Mouse (Mus musculus) midbrain, embryonic 15.5 days (tissue): ENCODE results near the gene Trim7. TPM values are rescaled to one million over a fixed set of nuclear protein-coding genes. Genes with fewer than 3 reads are reported as not detected.

Experiments used
- ATAC-seq: fragments of 200-750 bp; cut with Nextera tagmentation; replicated peaks from 2 replicates; pipeline ENCODE4 v1.8.0; 2017; ENCODE audit warnings: moderate TSS enrichment
- H3K27ac ChIP-seq: fragments of 300-500 bp; sonication (generic); 2 replicates; pipeline ENCODE4 v1.5.1; 2015; ENCODE audit warnings: mild to moderate bottlenecking, inconsistent platforms
- H3K27me3 ChIP-seq: fragments of 300-500 bp; sonication (generic); replicated peaks from 2 replicates; pipeline ENCODE4 v1.6.1; 2015; ENCODE audit warnings: inconsistent platforms
- H3K36me3 ChIP-seq: fragments of 300-500 bp; sonication (generic); replicated peaks from 2 replicates; pipeline ENCODE4 v1.6.1; 2015; ENCODE audit warnings: inconsistent platforms
- H3K4me1 ChIP-seq: fragments of 300-500 bp; sonication (generic); 2 replicates; pipeline ENCODE4 v1.6.1; 2015; ENCODE audit warnings: inconsistent platforms
- H3K4me2 ChIP-seq: fragments of 300-500 bp; sonication (generic); 2 replicates; pipeline ENCODE4 v1.6.1; 2015; ENCODE audit warnings: inconsistent platforms, mild to moderate bottlenecking, moderate library complexity
- H3K4me3 ChIP-seq: fragments of 300-500 bp; sonication (generic); 2 replicates; pipeline ENCODE4 v1.5.1; 2015; ENCODE audit warnings: mild to moderate bottlenecking, inconsistent platforms
- H3K9ac ChIP-seq: fragments of 300-500 bp; sonication (generic); 2 replicates; pipeline ENCODE4 v1.6.1; 2015; ENCODE audit warnings: mild to moderate bottlenecking, inconsistent platforms
- H3K9me3 ChIP-seq: fragments of 300-500 bp; sonication (generic); 2 replicates; pipeline ENCODE4 v1.6.1; 2016; ENCODE audit warnings: inconsistent platforms
- WGBS: fragments of 180-500 bp; shearing (Covaris S2); methylation state at CpG from one replicate; pipeline ENCODE4 v1.1.7; 2015; ENCODE audit warnings: mixed read lengths; 5-methylcytosine and 5-hydroxymethylcytosine counted together
- polyA plus RNA-seq: library from polyadenylated mRNA; unstranded; fragments of >200 nt; fragmentation: Nextera tagmentation; extraction: Ambion mirVana; gene quantifications from 2 replicates; pipeline ENCODE4 v1.2.1, GENCODE M21; 2015

Trim7 gene
- polyA plus RNA-seq, 1 experiment from 2014 or later, result 2.3 TPM

DNA sequence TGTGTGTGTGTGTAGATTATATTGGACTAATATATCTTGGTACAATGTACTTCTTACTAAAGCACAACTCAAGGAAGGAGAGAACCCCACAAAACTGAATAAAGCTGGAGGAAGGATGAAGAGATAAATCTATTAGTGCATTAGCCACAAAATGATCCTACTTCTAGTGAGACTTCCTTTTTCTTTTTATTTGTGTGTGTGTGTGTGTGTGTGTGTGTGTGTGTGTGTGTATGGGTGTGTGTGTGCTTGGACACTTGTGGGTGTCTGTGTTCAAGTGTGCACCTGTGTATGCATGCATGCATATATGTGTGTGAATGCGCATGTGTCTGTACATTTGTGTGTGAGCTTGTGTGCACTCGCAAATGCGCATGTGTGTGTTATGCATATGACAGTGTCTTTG lies 32.8 kb upstream of the Trim7 start:
- Histone ChIP-seq H3K4me2 (no peak overlapping the region), H3K36me3 (no peaks in the 10 kb centered on the region), H3K27me3 (no peaks in the 10 kb centered on the region; the same call in 1 of the 2 replicates), H3K9me3 (no peaks in the 10 kb centered on the region), H3K4me3 (no peak overlapping the region), H3K9ac (no peak overlapping the region), H3K27ac (no peak overlapping the region), H3K4me1 (peaks cover 8% of the 10 kb centered on the region)
- 96% methylated on average over 3 of the region's 3 CpGs for WGBS
- ATAC-seq, result no peak

DNA sequence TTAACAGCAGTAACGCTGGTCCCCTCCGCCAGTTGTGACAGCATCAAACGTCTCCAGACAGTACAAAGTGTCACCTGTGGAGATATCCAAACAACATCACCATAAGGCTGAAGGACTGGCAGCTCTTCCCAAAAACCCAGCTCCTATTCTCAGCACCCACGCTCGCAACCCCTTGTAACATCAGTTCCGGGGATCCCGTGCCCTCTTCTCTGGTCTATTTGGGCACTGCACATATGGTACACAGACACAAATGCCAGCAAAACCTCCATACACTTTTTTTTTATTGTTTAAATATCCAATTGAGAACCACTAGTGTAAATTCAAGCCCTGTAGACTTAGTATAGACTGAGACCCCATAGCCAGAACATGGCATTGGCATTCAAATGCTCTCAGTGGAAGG lies 30.7 kb upstream of the Trim7 start:
- Histone ChIP-seq H3K27ac (no peak overlapping the region), H3K4me1 (peaks cover 18% of the 10 kb centered on the region), H3K4me2 (no peak overlapping the region), H3K36me3 (no peaks in the 10 kb centered on the region), H3K27me3 (no peaks in the 10 kb centered on the region; the same call in 1 of the 2 replicates), H3K9me3 (no peaks in the 10 kb centered on the region), H3K9ac (no peak overlapping the region), H3K4me3 (no peak overlapping the region)
- no peak for ATAC-seq
- WGBS, result 87% methylated on average over 7 of the region's 7 CpGs

DNA sequence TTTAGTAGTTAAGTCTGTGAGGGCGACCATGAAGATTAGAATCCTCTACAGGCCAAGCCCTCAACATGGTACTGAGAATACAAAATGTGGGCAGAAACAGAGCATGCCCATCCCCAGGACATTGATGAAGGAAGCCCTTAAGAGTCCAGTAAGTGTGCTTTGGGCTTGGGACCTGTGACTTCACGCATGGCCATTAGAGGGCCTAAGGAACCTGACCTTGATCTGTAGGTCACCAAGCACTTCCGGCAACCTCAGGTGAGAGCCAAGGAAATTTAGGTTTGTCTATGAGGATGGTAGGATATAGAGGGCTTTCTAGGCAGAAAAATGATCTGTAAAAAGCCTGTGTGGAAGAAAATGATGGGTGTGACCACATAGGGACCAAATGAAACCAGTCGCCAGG lies 29.6 kb upstream of the Trim7 start:
- no peak for ATAC-seq
- no peaks in the 10 kb centered on the region for H3K36me3 ChIP-seq
- WGBS, result 88% methylated on average over 4 of the region's 4 CpGs
- no peak overlapping the region for H3K27ac ChIP-seq
- no peaks in the 10 kb centered on the region; the same call in 1 of the 2 replicates for H3K27me3 ChIP-seq
- no peak overlapping the region for H3K9ac ChIP-seq
- H3K4me3 ChIP-seq, result no peak overlapping the region
- H3K4me1 ChIP-seq, result peaks cover 20% of the 10 kb centered on the region
- H3K9me3 ChIP-seq, result no peaks in the 10 kb centered on the region
- no peak overlapping the region for H3K4me2 ChIP-seq

DNA sequence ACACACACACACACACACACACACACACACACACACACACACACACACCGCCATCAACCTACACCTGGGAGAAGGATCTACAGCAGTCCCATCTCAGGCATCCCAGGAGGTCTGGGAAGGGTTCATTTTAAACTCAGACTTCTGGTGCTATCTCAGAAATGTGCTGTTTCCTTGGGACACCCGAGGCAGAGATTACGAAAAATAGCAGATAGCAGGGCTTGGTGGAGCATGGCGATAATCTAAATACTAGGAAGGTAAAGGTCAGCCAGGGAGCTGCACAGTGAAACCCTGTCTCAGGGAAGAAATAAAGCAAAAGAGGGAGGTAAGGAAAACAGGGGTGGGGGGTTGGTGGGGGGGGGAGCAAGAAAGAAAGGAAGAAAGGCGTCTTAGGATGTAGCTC lies 28.7 kb upstream of the Trim7 start:
- no peak overlapping the region for H3K27ac ChIP-seq
- H3K36me3 ChIP-seq, result peaks cover 3% of the 10 kb centered on the region; the same call in 1 of the 2 replicates
- H3K4me1 ChIP-seq, result peaks cover 30% of the 10 kb centered on the region
- H3K27me3 ChIP-seq, result no peaks in the 10 kb centered on the region
- no peak overlapping the region for H3K9ac ChIP-seq
- WGBS, result 88% methylated on average over 4 of the region's 5 CpGs
- H3K4me3 ChIP-seq, result no peak overlapping the region
- ATAC-seq, result no peak
- no peaks in the 10 kb centered on the region for H3K9me3 ChIP-seq
- no peak overlapping the region for H3K4me2 ChIP-seq

DNA sequence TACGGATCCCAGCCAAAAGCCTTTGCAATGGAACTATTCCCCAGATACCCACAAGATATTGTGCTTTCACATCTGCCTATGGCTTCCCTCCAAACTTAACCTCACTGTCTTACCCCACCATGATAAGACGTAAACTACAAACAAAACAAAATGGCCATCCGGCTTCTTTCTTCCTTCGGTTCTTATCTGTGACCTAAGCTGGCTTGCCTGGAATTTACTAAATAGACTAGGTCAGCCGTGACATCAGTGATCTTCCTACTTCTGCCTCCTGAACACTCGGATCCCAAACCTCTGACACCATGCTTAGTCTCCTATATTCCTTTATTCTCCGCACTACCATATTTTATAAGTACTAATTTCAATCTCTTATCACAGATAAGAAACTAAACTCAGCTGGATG lies 27.6 kb upstream of the Trim7 start:
- Histone ChIP-seq H3K27ac (no peak overlapping the region), H3K9ac (peak overlapping the region; percentile 72; the same call in 1 of the 2 replicates), H3K4me1 (peaks cover 37% of the 10 kb centered on the region), H3K4me3 (no peak overlapping the region), H3K36me3 (peaks cover 10% of the 10 kb centered on the region), H3K4me2 (peak overlapping the region; percentile 77), H3K27me3 (no peaks in the 10 kb centered on the region), H3K9me3 (no peaks in the 10 kb centered on the region)
- no peak for ATAC-seq
- WGBS, result 69% methylated on average over 7 of the region's 7 CpGs

DNA sequence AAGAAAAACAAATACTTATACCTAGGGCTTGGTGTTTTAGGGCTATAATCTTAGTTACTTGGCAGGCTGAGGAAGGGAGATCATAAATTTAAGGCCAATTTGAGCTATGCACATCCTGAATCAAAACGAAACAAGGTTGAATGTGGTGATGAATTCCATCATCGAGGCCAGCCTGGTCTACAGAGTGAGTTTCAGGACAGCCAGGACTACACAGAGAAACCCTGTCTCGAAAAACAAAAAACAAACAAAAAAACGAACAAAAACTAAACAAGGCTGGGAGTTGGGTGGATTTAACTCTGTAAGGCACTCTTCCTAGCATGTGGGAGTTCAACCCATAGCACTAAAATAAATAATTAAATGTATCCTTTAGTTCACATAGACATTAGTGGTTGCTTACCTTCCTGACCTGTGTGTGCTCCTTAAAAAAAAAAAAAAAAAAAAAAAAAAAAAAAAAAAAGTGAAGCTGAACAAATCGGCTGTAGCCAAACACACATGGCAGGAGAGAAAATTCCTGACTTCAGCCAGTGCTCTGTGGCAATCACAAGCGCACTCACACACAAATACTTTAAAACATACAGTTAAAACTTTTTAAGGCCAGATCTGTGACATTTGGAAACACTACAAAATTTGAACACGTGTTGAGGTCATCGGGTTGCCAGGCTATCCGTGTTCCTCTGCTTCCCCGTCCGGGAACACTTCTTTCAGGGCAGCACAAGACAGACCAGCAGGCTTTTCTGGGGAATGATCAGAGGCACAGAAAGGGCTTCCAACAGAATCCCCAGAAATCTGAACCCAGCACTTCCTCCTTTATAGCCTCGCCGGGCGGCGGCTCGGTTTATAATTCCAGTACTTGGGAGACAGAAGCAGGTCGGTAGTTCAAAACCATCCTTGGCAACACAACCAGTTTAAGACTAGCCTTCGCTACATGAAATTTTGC lies 26.7 kb upstream of the Trim7 start:
- ATAC-seq, result peak; percentile 43
- no peaks in the 10 kb centered on the region for H3K9me3 ChIP-seq

DNA sequence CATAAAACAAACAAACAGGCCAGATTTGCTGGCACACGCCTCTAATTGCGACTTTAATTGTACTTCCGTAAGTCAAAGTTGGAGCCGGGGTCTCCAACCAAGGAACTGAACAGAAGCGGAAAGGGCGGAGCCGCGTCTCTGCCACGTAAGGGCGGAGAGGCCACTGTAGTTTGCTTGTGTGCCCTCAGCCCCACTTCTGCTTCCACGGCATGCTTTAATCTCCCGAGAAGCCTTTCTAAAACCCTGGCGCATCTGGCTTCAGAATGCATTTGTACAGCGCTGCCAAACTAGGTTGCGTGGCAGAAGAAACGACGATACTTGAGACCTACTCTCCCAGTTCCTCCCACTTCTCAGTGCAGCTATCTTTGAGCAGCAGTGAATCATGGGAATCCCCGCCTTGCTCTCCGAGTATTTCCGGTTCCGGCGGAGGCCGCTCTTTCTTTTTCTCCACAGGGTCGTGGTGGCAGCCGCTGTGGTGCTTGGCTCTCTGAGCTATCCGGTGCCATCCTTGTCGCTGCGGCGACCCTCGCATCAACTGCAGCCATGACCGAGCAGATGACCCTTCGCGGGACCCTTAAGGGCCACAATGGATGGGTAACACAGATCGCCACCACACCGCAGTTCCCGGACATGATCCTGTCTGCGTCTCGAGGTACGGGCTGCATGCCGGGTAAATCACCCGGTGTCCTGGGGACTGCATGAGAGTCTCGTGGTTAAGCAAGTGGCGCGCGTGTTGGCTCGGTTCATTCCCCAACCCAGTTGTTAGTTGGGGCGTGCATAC lies 25.8 kb upstream of the Trim7 start, which contains the start of gene Rack1:
Gene Rack1, plus strand, starts transcription at position 412 of the 781 bp plus-strand sequence.
- Histone ChIP-seq H3K9me3 (no peaks in the 10 kb centered on the region), H3K9ac (peak within 1 kb of the TSS; percentile 72), H3K36me3 (peaks cover 26% of the 10 kb centered on the region), H3K27me3 (no peaks in the 10 kb centered on the region), H3K27ac (peak within 1 kb of the TSS; percentile 96), H3K4me3 (peak within 1 kb of the TSS; percentile 62), H3K4me2 (peak within 1 kb of the TSS; percentile 77), H3K4me1 (peaks cover 37% of the 10 kb centered on the region)
- ATAC-seq, result peak; percentile 94
- WGBS, result under 1% methylated on average over 47 of the region's 47 CpGs

More for the DNA sequence above, 26.7 kb upstream of the Trim7 start:
- WGBS, result 10% methylated on average over 18 of the region's 18 CpGs
- peak overlapping the region; percentile 62 for H3K4me3 ChIP-seq
- H3K9ac ChIP-seq, result peak overlapping the region; percentile 72
- H3K4me1 ChIP-seq, result peaks cover 37% of the 10 kb centered on the region
- peaks cover 19% of the 10 kb centered on the region for H3K36me3 ChIP-seq
- H3K27ac ChIP-seq, result peak overlapping the region; percentile 96
- H3K27me3 ChIP-seq, result no peaks in the 10 kb centered on the region
- H3K4me2 ChIP-seq, result peak overlapping the region; percentile 77

DNA sequence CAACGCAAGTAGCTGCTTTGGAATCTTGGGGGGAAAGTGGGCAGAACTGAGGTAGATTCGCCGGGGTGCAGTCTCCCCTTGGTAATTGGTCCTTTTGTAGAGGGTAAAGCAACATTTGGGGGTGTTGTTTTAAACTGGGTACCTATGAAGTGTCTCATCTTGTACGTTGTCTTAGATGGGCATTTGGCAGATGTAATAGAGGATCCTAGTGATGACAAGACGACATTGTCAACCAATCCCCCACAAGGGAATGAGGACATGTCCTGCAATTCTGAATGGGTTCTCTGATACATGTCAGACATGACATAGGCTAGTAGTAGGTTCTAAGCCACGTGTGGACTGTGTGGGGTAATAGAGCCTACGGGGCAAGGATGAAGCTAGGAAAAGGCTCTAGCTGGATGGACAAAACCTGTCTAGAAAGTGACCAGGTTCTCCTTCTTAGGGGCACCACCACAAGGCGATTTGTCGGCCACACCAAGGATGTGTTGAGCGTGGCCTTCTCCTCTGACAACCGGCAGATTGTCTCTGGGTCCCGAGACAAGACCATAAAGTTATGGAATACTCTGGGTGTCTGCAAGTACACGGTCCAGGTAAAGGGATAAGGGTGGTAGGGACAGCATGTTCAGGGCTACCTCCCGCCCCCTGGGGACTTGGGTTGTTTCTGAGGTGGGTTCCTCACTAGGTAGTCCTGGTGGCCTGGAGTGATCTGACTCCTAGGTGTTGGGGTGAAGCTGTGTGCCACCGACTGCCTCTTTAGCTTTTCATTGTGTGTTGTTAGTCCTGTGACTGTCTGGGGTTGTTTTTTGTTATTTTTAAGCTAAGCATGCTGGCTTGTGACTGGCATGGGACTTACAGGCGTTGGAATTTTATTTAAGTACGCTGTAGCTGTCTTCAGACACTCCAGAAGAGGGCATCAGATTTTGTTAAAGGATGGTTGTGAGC lies 23.8 kb upstream of the Trim7 start:
- ATAC-seq, result no peak
- Histone ChIP-seq H3K4me3 (peak overlapping the region; percentile 62), H3K36me3 (peaks cover 45% of the 10 kb centered on the region), H3K4me2 (peak overlapping the region; percentile 77), H3K4me1 (peaks cover 37% of the 10 kb centered on the region), H3K9ac (peak overlapping the region; percentile 72; the same call in 1 of the 2 replicates), H3K27me3 (no peaks in the 10 kb centered on the region), H3K27ac (no peak overlapping the region), H3K9me3 (no peaks in the 10 kb centered on the region)
- 80% methylated on average over 17 of the region's 17 CpGs for WGBS

DNA sequence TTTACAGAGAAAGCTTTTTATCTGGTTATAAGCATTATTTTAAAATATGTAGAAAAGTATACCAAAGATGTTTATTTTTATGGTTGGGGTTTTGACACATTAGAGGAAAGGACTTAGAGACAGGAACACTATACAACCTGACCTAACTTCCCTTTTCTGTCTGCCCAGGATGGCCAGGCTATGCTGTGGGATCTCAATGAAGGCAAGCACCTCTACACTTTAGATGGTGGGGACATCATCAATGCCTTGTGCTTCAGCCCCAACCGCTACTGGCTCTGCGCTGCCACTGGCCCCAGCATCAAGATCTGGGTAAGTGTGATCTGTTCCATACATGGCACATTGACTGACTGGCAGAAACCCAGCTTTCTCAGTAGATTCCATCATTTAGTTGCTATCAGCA lies 22.0 kb upstream of the Trim7 start:
- Histone ChIP-seq H3K27ac (no peak overlapping the region), H3K4me1 (peaks cover 23% of the 10 kb centered on the region), H3K36me3 (peaks cover 54% of the 10 kb centered on the region), H3K4me3 (no peak overlapping the region), H3K9me3 (no peaks in the 10 kb centered on the region), H3K27me3 (no peaks in the 10 kb centered on the region), H3K9ac (no peak overlapping the region), H3K4me2 (no peak overlapping the region)
- ATAC-seq, result no peak
- 98% methylated on average over 2 of the region's 2 CpGs for WGBS

DNA sequence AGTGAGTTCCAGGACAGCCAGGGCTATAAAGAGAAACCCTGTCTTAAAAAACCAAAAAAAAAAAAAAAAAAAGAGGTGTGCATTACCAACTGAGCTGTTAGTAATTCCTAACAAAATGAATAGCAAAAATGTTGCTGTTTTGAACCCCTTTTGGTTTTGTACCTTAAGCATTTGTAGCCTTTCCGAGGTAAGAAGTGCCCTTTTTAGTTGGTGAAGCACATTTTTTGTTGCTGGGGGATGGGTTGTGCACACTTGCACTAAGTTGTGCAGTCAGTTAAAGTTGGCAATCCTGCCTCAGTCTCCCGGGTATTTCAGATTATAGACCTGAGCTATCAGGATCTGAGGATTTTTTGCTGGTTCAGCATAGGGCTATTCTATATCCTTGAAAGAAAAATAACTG lies 21.0 kb upstream of the Trim7 start:
- Histone ChIP-seq H3K4me3 (no peak overlapping the region), H3K27me3 (no peaks in the 10 kb centered on the region), H3K27ac (no peak overlapping the region), H3K36me3 (peaks cover 62% of the 10 kb centered on the region), H3K9ac (no peak overlapping the region), H3K4me2 (no peak overlapping the region), H3K4me1 (peaks cover 21% of the 10 kb centered on the region), H3K9me3 (no peaks in the 10 kb centered on the region)
- ATAC-seq, result no peak
- WGBS, result 81% methylated on average over 2 of the region's 2 CpGs

DNA sequence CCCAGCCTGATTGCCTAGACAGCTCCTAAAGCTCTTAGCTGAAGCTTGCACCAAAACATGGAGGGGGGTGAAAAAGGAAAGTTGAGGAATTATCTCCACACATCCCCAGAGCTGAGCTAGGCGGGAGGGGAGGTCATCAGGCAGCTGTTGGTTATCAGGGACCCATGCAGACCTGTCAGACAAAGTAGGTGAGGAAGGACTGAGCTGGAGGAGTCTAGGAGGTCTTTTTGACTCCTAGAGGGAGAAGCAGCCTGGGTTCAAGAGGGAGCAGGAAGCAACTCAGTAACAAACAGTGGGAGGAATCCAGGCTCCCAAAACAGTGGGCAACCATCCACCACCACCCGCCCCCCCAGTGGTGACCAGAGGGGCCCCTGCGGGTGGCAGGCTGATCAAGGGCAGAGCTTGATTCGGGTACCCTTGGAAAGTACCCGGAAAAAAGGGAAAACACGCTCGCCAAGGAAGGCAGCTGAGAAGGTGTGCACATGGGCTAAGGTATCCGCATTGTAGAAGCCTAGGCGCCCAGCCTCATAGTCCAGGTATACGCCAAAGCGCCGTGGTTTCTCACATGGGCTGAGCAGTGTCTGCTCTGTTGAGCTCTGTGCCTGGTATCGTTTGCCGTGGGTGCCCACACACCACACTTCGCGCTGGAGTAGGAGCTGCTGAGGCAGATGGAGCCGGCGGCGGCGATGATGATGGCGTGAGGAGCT lies 18.9 kb upstream of the Trim7 start:
- peaks cover 76% of the 10 kb centered on the region for H3K36me3 ChIP-seq
- H3K27ac ChIP-seq, result no peak overlapping the region
- WGBS, result 62% methylated on average over 21 of the region's 21 CpGs
- no peak overlapping the region for H3K9ac ChIP-seq
- peak; percentile 38; the same call in 1 of the 2 replicates for ATAC-seq
- H3K9me3 ChIP-seq, result no peaks in the 10 kb centered on the region
- H3K27me3 ChIP-seq, result no peaks in the 10 kb centered on the region
- no peak overlapping the region for H3K4me3 ChIP-seq
- H3K4me2 ChIP-seq, result no peak overlapping the region
- peaks cover 11% of the 10 kb centered on the region for H3K4me1 ChIP-seq
